26 mouse cellular contexts compared by ENCODE assay signal in the genomic region with DNA sequence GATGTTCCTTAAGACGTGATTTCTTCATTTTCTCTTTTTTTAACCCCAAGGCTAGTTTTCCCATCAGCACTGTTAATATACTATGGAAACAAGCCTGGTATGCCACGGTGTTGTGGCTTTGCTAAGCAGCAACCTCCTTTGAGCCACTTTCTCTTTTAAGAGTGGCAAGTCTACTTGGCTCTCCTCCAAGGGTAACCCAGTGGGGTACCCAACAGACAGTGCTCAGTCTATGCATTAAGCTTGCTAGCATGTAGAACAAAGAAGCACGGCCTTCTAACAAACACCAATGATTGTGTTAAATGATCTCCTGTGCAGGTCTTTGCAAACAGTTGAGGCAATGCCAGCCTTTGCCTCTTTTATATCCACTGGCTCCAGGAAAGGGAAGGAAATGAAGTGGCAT.
DNase-seq lines count a peak whose midpoint lies in the region; ATAC-seq and TF ChIP-seq lines count a peak whose summit lies in the region.
"Had no signal": no experiment of that assay in that cellular context is flagged by ENCODE, and none has a peak within 500 bp of the region (broad histone marks: within the 10 kb centered on the region; RNA-seq: fewer than 3 reads in every experiment).

No protein-coding gene starts in this region.

- no peak overlapping the region for H3K27ac ChIP-seq in heart, adult 2 months
- H3K27ac ChIP-seq in midbrain, postnatal 0 days (ENCODE audit: low read depth, low read length), result no peak overlapping the region
- H3K27ac ChIP-seq in midbrain, embryonic 11.5 days (ENCODE audit: low read depth, low read length), result no peak overlapping the region
- no peak overlapping the region for H3K27ac ChIP-seq in forebrain, embryonic 15.5 days (replicated peaks)
- H3K27ac ChIP-seq in hindbrain, postnatal 0 days, result peak overlapping the region; percentile 37; the same call in 1 of the 2 replicates
- H3K27ac ChIP-seq: embryonic facial prominence, embryonic 12.5 days; heart, embryonic 15.5 days; kidney, postnatal 0 days; limb, embryonic 15.5 days; liver, embryonic 14.5 days; lung, embryonic 15.5 days had no signal

- WGBS in heart, adult 2 months, result 72% methylated on average over 3 of the region's 3 CpGs
- 39% methylated on average over 3 of the region's 3 CpGs for WGBS in midbrain, postnatal 0 days
- WGBS in midbrain, embryonic 11.5 days, result 80% methylated on average over 3 of the region's 3 CpGs
- 20% methylated on average over 3 of the region's 3 CpGs for WGBS in forebrain, embryonic 15.5 days
- 29% methylated on average over 3 of the region's 3 CpGs for WGBS in hindbrain, postnatal 0 days

- H3K9me3 ChIP-seq in midbrain, postnatal 0 days (ENCODE audit: low read length), result no peaks in the 10 kb centered on the region
- no peaks in the 10 kb centered on the region for H3K9me3 ChIP-seq in midbrain, embryonic 11.5 days (ENCODE audit: control insufficient read depth, low read length)
- H3K9me3 ChIP-seq in forebrain, embryonic 15.5 days, result no peaks in the 10 kb centered on the region
- H3K9me3 ChIP-seq in hindbrain, postnatal 0 days (ENCODE audit: low read length), result no peaks in the 10 kb centered on the region
- H3K9me3 ChIP-seq: embryonic facial prominence, embryonic 12.5 days; G1E; heart, embryonic 15.5 days; limb, embryonic 15.5 days; lung, embryonic 15.5 days had no signal

- H3K9ac ChIP-seq in heart, adult 2 months (ENCODE audit: low read depth, low read length), result no peak overlapping the region
- H3K9ac ChIP-seq in midbrain, postnatal 0 days (replicated peaks; ENCODE audit: low read length, poor library complexity, severe bottlenecking), result no peak overlapping the region
- H3K9ac ChIP-seq in midbrain, embryonic 11.5 days (ENCODE audit: low read length), result no peak overlapping the region
- H3K9ac ChIP-seq in forebrain, embryonic 15.5 days (replicated peaks), result no peak overlapping the region
- no peak overlapping the region for H3K9ac ChIP-seq in hindbrain, postnatal 0 days (replicated peaks; ENCODE audit: low read length)
- H3K9ac ChIP-seq: embryonic facial prominence, embryonic 12.5 days; heart, embryonic 15.5 days; limb, embryonic 15.5 days; liver, embryonic 14.5 days; lung, embryonic 15.5 days had no signal

- no peak overlapping the region for H3K4me2 ChIP-seq in midbrain, postnatal 0 days (ENCODE audit: low read depth, low read length, poor library complexity, severe bottlenecking)
- no peak overlapping the region for H3K4me2 ChIP-seq in midbrain, embryonic 11.5 days
- no peak overlapping the region for H3K4me2 ChIP-seq in forebrain, embryonic 15.5 days (replicated peaks)
- H3K4me2 ChIP-seq in hindbrain, postnatal 0 days (ENCODE audit: low read depth, low read length), result no peak overlapping the region
- H3K4me2 ChIP-seq: embryonic facial prominence, embryonic 12.5 days; heart, embryonic 15.5 days; limb, embryonic 15.5 days; lung, embryonic 15.5 days had no signal

- H3K79me2 ChIP-seq in heart, adult 2 months (replicated peaks; ENCODE audit: control insufficient read depth, insufficient read depth, low read length), result no peaks in the 10 kb centered on the region

- H3K27me3 ChIP-seq in heart, adult 2 months (ENCODE audit: control insufficient read depth, insufficient read depth, low read length), result no peaks in the 10 kb centered on the region
- H3K27me3 ChIP-seq in midbrain, postnatal 0 days (ENCODE audit: insufficient read depth, low read length), result no peaks in the 10 kb centered on the region
- H3K27me3 ChIP-seq in midbrain, embryonic 11.5 days (ENCODE audit: control insufficient read depth, insufficient read depth, low read length), result no peaks in the 10 kb centered on the region
- no peaks in the 10 kb centered on the region for H3K27me3 ChIP-seq in forebrain, embryonic 15.5 days
- H3K27me3 ChIP-seq in hindbrain, postnatal 0 days (ENCODE audit: insufficient read depth, low read length), result no peaks in the 10 kb centered on the region
- H3K27me3 ChIP-seq: embryonic facial prominence, embryonic 12.5 days; heart, embryonic 15.5 days; limb, embryonic 15.5 days; lung, embryonic 15.5 days had no signal

- H3K4me1 ChIP-seq in heart, adult 2 months (ENCODE audit: control insufficient read depth, insufficient read depth, low read length), result no peaks in the 10 kb centered on the region
- no peaks in the 10 kb centered on the region for H3K4me1 ChIP-seq in midbrain, postnatal 0 days (ENCODE audit: insufficient read depth, low read length)
- no peaks in the 10 kb centered on the region for H3K4me1 ChIP-seq in midbrain, embryonic 11.5 days (ENCODE audit: control insufficient read depth, insufficient read depth, low read length)
- peaks cover 10% of the 10 kb centered on the region; the same call in 1 of the 2 replicates for H3K4me1 ChIP-seq in forebrain, embryonic 15.5 days
- 0 out of 2 replicates have a peak, but pooled peaks cover 3% of the 10 kb centered on the region for H3K4me1 ChIP-seq in hindbrain, postnatal 0 days (ENCODE audit: insufficient read depth, low read length)
- H3K4me1 ChIP-seq: embryonic facial prominence, embryonic 12.5 days; heart, embryonic 15.5 days; limb, embryonic 15.5 days; lung, embryonic 15.5 days had no signal

- H3K36me3 ChIP-seq in heart, adult 2 months (ENCODE audit: control insufficient read depth, insufficient read depth, low read length), result no peaks in the 10 kb centered on the region
- H3K36me3 ChIP-seq in midbrain, postnatal 0 days (ENCODE audit: insufficient read depth, low read length), result no peaks in the 10 kb centered on the region
- no peaks in the 10 kb centered on the region for H3K36me3 ChIP-seq in midbrain, embryonic 11.5 days (ENCODE audit: control insufficient read depth, insufficient read depth, low read length)
- no peaks in the 10 kb centered on the region for H3K36me3 ChIP-seq in forebrain, embryonic 15.5 days
- H3K36me3 ChIP-seq in hindbrain, postnatal 0 days (ENCODE audit: insufficient read depth, low read length), result no peaks in the 10 kb centered on the region
- H3K36me3 ChIP-seq: embryonic facial prominence, embryonic 12.5 days; G1E; heart, embryonic 15.5 days; limb, embryonic 15.5 days; lung, embryonic 15.5 days had no signal

- intact Hi-C loops in heart, adult 2 months (cut with DNase I), result no loop called here

- TF ChIP-seq EP300 in heart, adult 2 months (IDR thresholded peaks at IDR 0.05; ENCODE audit: insufficient read depth, low read depth, low read length), result no peak

- TF ChIP-seq POLR2A in heart, adult 2 months (IDR thresholded peaks at IDR 0.05; ENCODE audit: insufficient read depth, low read depth, low read length), result no peak

- no peak for TF ChIP-seq CTCF in heart, adult 2 months (IDR thresholded peaks at IDR 0.05)
- TF ChIP-seq CTCF in midbrain, postnatal 0 days (IDR thresholded peaks at IDR 0.05), result no peak
- no peak for TF ChIP-seq CTCF in hindbrain, postnatal 0 days (IDR thresholded peaks at IDR 0.05; ENCODE audit: low read depth)

- peak; percentile 41 for DNase-seq in heart, adult 11 months
- DNase-seq in heart, adult 2 months, result no peak
- peak; percentile 77 for DNase-seq in midbrain, postnatal 0 days (ENCODE audit: low spot score)
- DNase-seq in midbrain, embryonic 11.5 days (ENCODE audit: low spot score, missing footprints), result no peak
- peak; percentile 71 for DNase-seq in hindbrain, postnatal 0 days (ENCODE audit: low spot score)
- no peak for DNase-seq in right cerebral cortex, adult 18-20 months
- DNase-seq: adrenal gland, adult 2 months; B cell, adult 2 months; cerebellum, adult 18-20 months; cerebellum, postnatal 25 days; gastrocnemius, postnatal 36 days; heart, postnatal 36 days; kidney, adult 2 months; layer of hippocampus, adult 9-11 months; lung, postnatal 4 days; right cerebral cortex, postnatal 25 days; thymus, postnatal 14 days had no signal

- no peak overlapping the region for H3K4me3 ChIP-seq in heart, adult 2 months
- H3K4me3 ChIP-seq in midbrain, postnatal 0 days (ENCODE audit: low read depth, low read length), result no peak overlapping the region
- H3K4me3 ChIP-seq in midbrain, embryonic 11.5 days (ENCODE audit: low read depth, low read length), result no peak overlapping the region
- no peak overlapping the region for H3K4me3 ChIP-seq in forebrain, embryonic 15.5 days
- H3K4me3 ChIP-seq in hindbrain, postnatal 0 days (ENCODE audit: low read length), result no peak overlapping the region
- H3K4me3 ChIP-seq: embryonic facial prominence, embryonic 12.5 days; heart, embryonic 15.5 days; limb, embryonic 15.5 days; lung, embryonic 15.5 days had no signal

- no peak for ATAC-seq in midbrain, postnatal 0 days (ENCODE audit: low FRiP score)
- ATAC-seq in midbrain, embryonic 11.5 days (ENCODE audit: low FRiP score), result no peak
- ATAC-seq in forebrain, embryonic 15.5 days (replicated peaks), result peak; percentile 48; the same call in 1 of the 2 replicates
- peak; percentile 46; the same call in 1 of the 2 replicates for ATAC-seq in hindbrain, postnatal 0 days
- ATAC-seq: Patski had no signal

Comparison
In these comparisons a context has a peak if more than half of its experiments do, and no peak if none do; other contexts are left out.
1. DNase-seq: peak in heart, adult 11 months (single experiment), midbrain, postnatal 0 days (single experiment) and hindbrain, postnatal 0 days (single experiment); none in heart, adult 2 months (0 of 2), midbrain, embryonic 11.5 days (single experiment) and right cerebral cortex, adult 18-20 months (single experiment).
2. ATAC-seq: peak in forebrain, embryonic 15.5 days (single experiment) and hindbrain, postnatal 0 days (single experiment); none in midbrain, postnatal 0 days (single experiment) and midbrain, embryonic 11.5 days (single experiment).